Mouse (Mus musculus) 3T3-L1 (cell line): ENCODE measurements around the gene Prom1.
A peak's percentile ranks its signal among the peaks of the same experiment; 100 is the strongest.
"Not testable (repeated sequence)": the region's sequence is repeated elsewhere in the genome, so short reads cannot be mapped to it uniquely, and the experiment has no call there.

ENCODE experiments used
- DNase-seq: peaks from one replicate; pipeline ENCODE4 v3.0.0-alpha.2; 2015; ENCODE audit warnings: low read depth, low spot score

The Prom1 gene

GRCm38 (mm10) chr5:44101231-44102110, at the start of gene Prom1:
Prom1 (minus strand) TSS chr5:44102032.
- DNase-seq = no peak

GRCm38 (mm10) chr5:44147732-44148131, 45.9 kb upstream of the Prom1 start:
- no peak for DNase-seq

- DNase-seq = no peak
Observed at GRCm38 (mm10) chr5:44146437-44147332, 44.9 kb upstream of the Prom1 start.

- no peak for DNase-seq
Observed at GRCm38 (mm10) chr5:44143467-44144235, 41.8 kb upstream of the Prom1 start.

GRCm38 (mm10) chr5:44127487-44127886, 25.7 kb upstream of the Prom1 start:
- DNase-seq = no peak

- not testable (repeated sequence) for DNase-seq
Observed at GRCm38 (mm10) chr5:44126574-44126973, 24.7 kb upstream of the Prom1 start.

- no peak for DNase-seq
Observed at GRCm38 (mm10) chr5:44121390-44121789, 19.6 kb upstream of the Prom1 start.

- DNase-seq = no peak
Observed at GRCm38 (mm10) chr5:44113138-44113537, 11.3 kb upstream of the Prom1 start.

- DNase-seq = no peak
Observed at GRCm38 (mm10) chr5:44109121-44109520, 7.3 kb upstream of the Prom1 start.

- DNase-seq = no peak
Observed at GRCm38 (mm10) chr5:44108125-44108524, 6.3 kb upstream of the Prom1 start.

- DNase-seq = no peak
Observed at GRCm38 (mm10) chr5:44105192-44105591, 3.4 kb upstream of the Prom1 start.

GRCm38 (mm10) chr5:44104686-44105085, 2.9 kb upstream of the Prom1 start:
- no peak for DNase-seq

- peak; percentile 27 for DNase-seq
Observed at GRCm38 (mm10) chr5:44104120-44104519, 2.3 kb upstream of the Prom1 start.

GRCm38 (mm10) chr5:44103121-44103520, 1.3 kb upstream of the Prom1 start:
- no peak for DNase-seq

GRCm38 (mm10) chr5:44100544-44101230, 1.1 kb downstream of the Prom1 start:
- DNase-seq = no peak

GRCm38 (mm10) chr5:44100187-44100543, 1.7 kb downstream of the Prom1 start:
- DNase-seq = no peak

- DNase-seq = no peak
Observed at GRCm38 (mm10) chr5:44096996-44097395, 4.8 kb downstream of the Prom1 start.

GRCm38 (mm10) chr5:44096106-44096505, 5.7 kb downstream of the Prom1 start:
- no peak for DNase-seq

- no peak for DNase-seq
Observed at GRCm38 (mm10) chr5:44095697-44096096, 6.1 kb downstream of the Prom1 start.

- no peak for DNase-seq
Observed at GRCm38 (mm10) chr5:44087034-44087433, 14.8 kb downstream of the Prom1 start.

- no peak for DNase-seq
Observed at GRCm38 (mm10) chr5:44085871-44086270, 16.0 kb downstream of the Prom1 start.
